Mouse (Mus musculus) testis, postnatal 14 days (tissue): ENCODE results near the gene Rnf212b.

Source experiments
- DNase-seq: peaks from one replicate; pipeline ENCODE4 v3.0.0; 2021; ENCODE audit warnings: low spot score

The Rnf212b gene

GRCm38 (mm10) chr14:54796760-54797159, 17.2 kb upstream of the Rnf212b start:
- DNase-seq = no peak

- no peak for DNase-seq
Measured at GRCm38 (mm10) chr14:54799686-54800085, 14.3 kb upstream of the Rnf212b start.

GRCm38 (mm10) chr14:54802428-54802827, 11.5 kb upstream of the Rnf212b start:
- DNase-seq = no peak

GRCm38 (mm10) chr14:54806124-54806523, 7.8 kb upstream of the Rnf212b start:
- no peak for DNase-seq

GRCm38 (mm10) chr14:54808718-54809667, 4.9 kb upstream of the Rnf212b start:
- no peak for DNase-seq

GRCm38 (mm10) chr14:54809668-54810033, 4.3 kb upstream of the Rnf212b start:
- DNase-seq = no peak

GRCm38 (mm10) chr14:54815737-54816136, 1.8 kb downstream of the Rnf212b start:
- DNase-seq = no peak

GRCm38 (mm10) chr14:54817791-54818190, 3.9 kb downstream of the Rnf212b start:
- no peak for DNase-seq

- DNase-seq = no peak
Measured at GRCm38 (mm10) chr14:54822301-54822700, 8.4 kb downstream of the Rnf212b start.

DNA sequence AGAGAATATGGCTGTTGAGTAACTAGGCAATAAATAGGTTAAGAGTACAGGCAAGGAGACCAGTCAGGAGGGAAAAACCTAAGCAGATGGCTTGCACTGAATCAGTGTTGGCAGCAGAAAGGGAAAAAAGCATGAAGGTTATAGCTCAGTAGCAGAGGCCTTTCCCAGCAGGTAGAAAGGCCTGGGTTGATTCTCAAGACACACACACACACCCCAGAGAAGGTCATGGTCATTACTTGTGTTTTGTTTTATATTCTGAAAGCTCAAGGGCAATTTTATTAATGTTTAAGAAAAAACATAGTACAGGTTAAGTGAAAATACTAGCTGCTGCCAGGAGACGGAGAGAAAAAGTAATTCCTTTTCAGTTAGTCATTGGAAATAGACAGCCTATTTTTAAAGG, 9.8 kb downstream of the Rnf212b start:
- DNase-seq = no peak

- no peak for DNase-seq
Measured at GRCm38 (mm10) chr14:54843461-54843860, 29.5 kb downstream of the Rnf212b start.

GRCm38 (mm10) chr14:54855726-54856125, 41.8 kb downstream of the Rnf212b start:
- DNase-seq = no peak

DNA sequence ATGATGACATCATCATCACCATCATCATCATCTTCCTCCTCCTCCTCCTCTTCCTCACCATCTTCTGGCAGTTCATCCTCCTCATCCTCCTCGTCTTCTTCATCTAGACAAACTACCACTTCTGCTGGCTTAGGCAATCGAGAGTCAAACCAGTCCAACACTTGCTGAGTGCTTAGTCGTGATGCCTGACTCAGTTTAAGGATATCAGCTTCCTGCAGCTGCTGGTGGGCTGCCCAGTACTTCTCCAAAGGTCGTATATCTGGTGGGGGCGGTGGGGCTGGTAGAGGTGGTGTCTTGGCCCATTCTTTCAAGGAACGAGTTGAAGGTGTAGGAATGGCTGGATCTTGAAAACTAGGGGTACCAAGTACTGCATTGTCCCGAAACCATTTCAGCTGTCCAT, 42.8 kb downstream of the Rnf212b start:
- DNase-seq = no peak

GRCm38 (mm10) chr14:54857891-54858290, 44.0 kb downstream of the Rnf212b start:
- no peak for DNase-seq

DNA sequence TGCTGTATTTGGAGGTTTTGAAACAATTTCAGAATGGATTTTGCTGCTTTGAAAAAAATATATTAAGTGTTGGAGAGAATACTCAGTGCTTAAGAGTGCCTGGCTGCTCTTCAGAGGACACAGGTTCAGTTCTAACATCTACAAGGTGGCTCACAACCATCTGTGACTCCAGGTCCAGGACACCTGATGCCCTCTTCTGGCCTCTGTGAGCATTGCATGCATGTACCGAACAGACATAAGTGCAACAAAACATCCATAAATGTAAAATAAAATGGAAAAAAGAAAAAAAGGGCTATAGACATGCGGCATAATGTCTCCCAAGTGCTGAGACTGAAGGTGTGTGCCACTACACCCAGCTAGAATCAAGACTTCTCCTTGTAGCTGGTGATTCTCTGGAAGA, 46.6 kb downstream of the Rnf212b start:
- DNase-seq = no peak

DNA sequence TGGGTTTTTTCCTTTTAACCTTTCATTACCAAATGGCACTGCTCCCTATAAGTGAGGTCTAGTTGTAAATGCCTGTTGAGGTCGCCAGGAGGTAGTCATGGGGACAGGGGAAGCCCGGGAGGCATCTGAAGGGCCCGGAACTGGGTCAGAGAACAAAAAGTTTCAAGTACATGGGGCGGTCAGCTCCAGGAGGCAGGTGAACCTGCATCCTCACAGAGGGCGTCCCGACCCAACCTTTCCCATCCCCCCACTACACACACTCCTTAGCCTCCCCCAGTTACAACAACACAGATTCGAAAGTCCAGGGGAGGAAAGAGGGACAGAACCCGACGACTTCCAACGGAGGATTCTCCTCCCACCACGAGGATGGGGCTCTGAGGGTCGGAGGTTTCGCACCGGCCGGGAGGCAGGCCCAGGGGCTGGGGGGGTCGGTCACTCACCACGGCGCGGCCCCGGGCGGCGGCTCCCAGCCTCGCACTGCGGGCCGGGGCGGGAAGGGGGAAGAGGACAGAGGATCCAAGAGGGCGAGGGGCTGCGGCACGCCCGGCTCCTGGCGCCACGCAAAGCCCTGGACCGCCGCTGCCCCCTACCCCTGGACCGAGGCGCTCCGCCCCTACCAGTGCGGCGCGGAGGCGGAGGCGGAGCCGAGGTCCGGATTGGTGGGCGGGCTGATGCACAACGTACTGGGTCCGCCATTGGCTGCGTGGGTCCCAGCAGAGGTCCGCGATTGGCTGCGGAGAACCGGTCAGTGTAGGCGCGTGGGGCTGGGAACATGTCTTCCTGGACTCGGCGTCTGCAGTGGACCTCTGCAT, 49.8 kb downstream of the Rnf212b start:
- peak; percentile 94 for DNase-seq

DNA sequence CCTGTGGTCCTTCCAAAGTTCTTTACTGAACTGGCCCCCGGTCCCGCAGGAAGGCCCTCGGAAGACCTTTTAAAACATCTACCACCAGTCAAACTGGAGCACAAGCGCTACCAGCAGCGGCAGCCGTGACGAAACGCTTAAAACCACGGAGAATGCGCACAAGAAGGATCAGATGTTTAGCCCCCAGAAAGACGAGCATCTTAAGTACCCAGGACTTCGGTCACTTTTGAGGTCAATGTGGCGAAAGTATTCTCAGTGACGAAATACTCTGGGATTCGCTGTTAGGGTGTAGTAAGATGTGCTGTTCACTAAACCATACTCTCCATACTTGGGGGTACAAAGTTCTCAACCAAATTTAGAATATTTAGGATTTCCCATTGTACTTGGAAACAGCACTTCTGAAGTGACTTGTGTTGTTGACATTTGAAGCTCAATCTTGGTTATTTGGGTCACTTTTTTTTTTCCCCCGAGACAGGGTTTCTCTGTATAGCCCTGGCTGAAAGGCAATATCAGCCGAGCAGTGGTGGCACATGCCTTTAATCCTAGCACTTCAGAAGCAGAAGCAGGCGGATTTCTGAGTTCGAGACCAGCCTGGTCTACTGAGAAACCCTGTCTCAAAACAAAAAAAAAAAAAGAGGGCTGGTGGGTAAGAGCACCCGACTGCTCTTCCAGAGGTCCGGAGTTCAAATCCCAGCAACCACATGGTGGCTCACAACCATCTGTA, 50.5 kb downstream of the Rnf212b start:
- no peak for DNase-seq

GRCm38 (mm10) chr14:54865626-54866025, 51.7 kb downstream of the Rnf212b start:
- DNase-seq = no peak

GRCm38 (mm10) chr14:54866268-54866667, 52.3 kb downstream of the Rnf212b start:
- DNase-seq = no peak

- no peak for DNase-seq
Measured at GRCm38 (mm10) chr14:54866936-54867335, 53.0 kb downstream of the Rnf212b start.

GRCm38 (mm10) chr14:54868026-54868425, 54.1 kb downstream of the Rnf212b start:
- no peak for DNase-seq

DNA sequence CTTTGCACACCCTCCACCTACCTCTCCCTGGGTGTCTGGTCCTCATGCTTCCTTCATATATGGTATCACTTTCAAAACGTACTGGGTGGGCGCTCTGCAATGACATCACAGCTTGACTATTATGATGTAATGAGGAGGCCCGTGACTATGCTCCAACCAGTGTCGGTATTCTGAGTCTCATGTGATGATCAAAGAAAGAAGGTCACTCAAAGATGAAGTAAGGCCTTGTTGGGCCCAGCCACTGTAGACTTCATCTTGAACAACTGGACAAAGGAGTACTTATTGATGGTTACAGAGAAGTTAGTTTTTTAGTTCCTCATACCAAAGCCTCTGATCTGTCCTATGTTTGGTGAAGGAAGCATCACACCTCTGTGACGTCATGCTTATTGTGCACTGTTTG, 56.9 kb downstream of the Rnf212b start, which contains the start of gene Homez:
Gene Homez, minus strand, starts transcription at position 101 of the 400 bp plus-strand sequence.
- DNase-seq = no peak
